Mouse (Mus musculus): ENCODE measurements around the gene Igdcc4.
"Not testable (repeated sequence)": the region's sequence is repeated elsewhere in the genome, so short reads cannot be mapped to it uniquely, and the experiment has no call there.

- not testable (repeated sequence) for TF ChIP-seq CTCF (IDR thresholded peaks at IDR 0.05; ENCODE audit: low read depth, low read length); GATA1 (IDR thresholded peaks at IDR 0.05; ENCODE audit: borderline replicate concordance, low read length)
These were observed 21.1 kb upstream of the Igdcc4 start for GRCm38 (mm10) chr9:65080141-65080540.
